Mouse (Mus musculus) kidney, embryonic 14.5 days (tissue): ENCODE measurements around the gene Gm35549. TPM values are rescaled to one million over a fixed set of nuclear protein-coding genes. Genes with fewer than 3 reads are reported as not detected.
"Not testable (repeated sequence)": the region's sequence is repeated elsewhere in the genome, so short reads cannot be mapped to it uniquely, and the experiment has no call there.

ENCODE experiments used
- ATAC-seq: fragments of 200-750 bp; cut with Nextera tagmentation; 2 replicates; pipeline ENCODE4 v1.8.0; 2017; ENCODE audit warnings: moderate number of reproducible peaks, mild to moderate bottlenecking, moderate TSS enrichment, moderate library complexity; ENCODE audit not compliant: low FRiP score, low TSS enrichment
- H3K27ac ChIP-seq: fragments of 300-500 bp; sonication (generic); 2 replicates; pipeline ENCODE4 v1.5.1; 2014; ENCODE audit warnings: low read depth, mild to moderate bottlenecking, low read length, moderate library complexity, mixed read lengths
- H3K27me3 ChIP-seq: fragments of 300-500 bp; sonication (generic); 2 replicates; pipeline ENCODE4 v1.6.1; 2014; ENCODE audit warnings: mild to moderate bottlenecking, low read length; ENCODE audit not compliant: control insufficient read depth, insufficient read depth
- H3K36me3 ChIP-seq: fragments of 300-500 bp; sonication (generic); 2 replicates; pipeline ENCODE4 v1.6.1; 2014; ENCODE audit warnings: low read length, mixed read lengths; ENCODE audit not compliant: control insufficient read depth, insufficient read depth
- H3K4me1 ChIP-seq: fragments of 300-500 bp; sonication (generic); 2 replicates; pipeline ENCODE4 v1.6.1; 2014; ENCODE audit warnings: low read length, mixed read lengths; ENCODE audit not compliant: control insufficient read depth, insufficient read depth
- H3K4me2 ChIP-seq: fragments of 300-500 bp; sonication (generic); replicated peaks from 2 replicates; pipeline ENCODE4 v1.6.1; 2014; ENCODE audit warnings: low read depth, mild to moderate bottlenecking, low read length
- H3K4me3 ChIP-seq: fragments of 300-500 bp; sonication (generic); 2 replicates; pipeline ENCODE4 v1.5.1; 2014; ENCODE audit warnings: mild to moderate bottlenecking, low read length
- H3K9ac ChIP-seq: fragments of 300-500 bp; sonication (generic); 2 replicates; pipeline ENCODE4 v1.6.1; 2014; ENCODE audit warnings: low read depth, mild to moderate bottlenecking, low read length, moderate library complexity
- H3K9me3 ChIP-seq: fragments of 300-500 bp; sonication (generic); 2 replicates; pipeline ENCODE4 v1.6.1; 2016; ENCODE audit warnings: low read length; ENCODE audit not compliant: control insufficient read depth
- WGBS: fragments of 180-500 bp; shearing (Covaris S2); extraction: QIAGEN DNeasy Blood & Tissue Kit; methylation state at CpG from one replicate; pipeline ENCODE4 v1.1.7; 2014; 5-methylcytosine and 5-hydroxymethylcytosine counted together
- polyA plus RNA-seq: library from polyadenylated mRNA; unstranded; fragments of >200 nt; fragmentation: Nextera tagmentation; extraction: Ambion mirVana; gene quantifications from 2 replicates; pipeline ENCODE4 v1.2.1, GENCODE M21; 2014

Gene Gm35549
- polyA plus RNA-seq, 1 experiment from 2014 or later: 0.37 TPM

DNA sequence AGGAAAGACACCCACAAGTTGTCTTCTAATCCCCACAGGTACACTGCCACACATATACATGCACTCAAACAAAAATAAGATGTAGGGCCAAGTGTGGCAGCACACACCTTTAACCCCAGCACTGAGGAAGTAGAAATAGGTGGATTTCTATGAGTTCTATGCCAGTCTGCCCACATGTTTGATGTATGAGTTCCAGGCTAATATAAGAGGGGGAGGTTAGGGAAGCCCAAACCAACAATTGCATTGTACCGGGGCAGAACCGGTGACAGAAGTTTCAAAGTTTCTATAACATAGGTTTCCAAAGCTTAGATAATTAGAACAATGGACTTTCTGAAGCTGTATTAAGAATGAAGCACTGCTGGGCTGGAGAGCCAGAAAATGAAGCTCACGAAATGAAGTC lies 21.0 kb upstream of the Gm35549 start:
- peak overlapping the region; percentile 89 for H3K4me3 ChIP-seq
- peaks cover 7% of the 10 kb centered on the region for H3K4me1 ChIP-seq
- peaks cover 26% of the 10 kb centered on the region for H3K36me3 ChIP-seq
- no peak for ATAC-seq
- H3K4me2 ChIP-seq: peak overlapping the region; percentile 62
- H3K9ac ChIP-seq: peak overlapping the region; percentile 85; the same call in 1 of the 2 replicates
- no peak overlapping the region for H3K27ac ChIP-seq
- H3K27me3 ChIP-seq: no peaks in the 10 kb centered on the region
- H3K9me3 ChIP-seq: peaks cover 24% of the 10 kb centered on the region
- 68% methylated on average over 3 of the region's 3 CpGs for WGBS

DNA sequence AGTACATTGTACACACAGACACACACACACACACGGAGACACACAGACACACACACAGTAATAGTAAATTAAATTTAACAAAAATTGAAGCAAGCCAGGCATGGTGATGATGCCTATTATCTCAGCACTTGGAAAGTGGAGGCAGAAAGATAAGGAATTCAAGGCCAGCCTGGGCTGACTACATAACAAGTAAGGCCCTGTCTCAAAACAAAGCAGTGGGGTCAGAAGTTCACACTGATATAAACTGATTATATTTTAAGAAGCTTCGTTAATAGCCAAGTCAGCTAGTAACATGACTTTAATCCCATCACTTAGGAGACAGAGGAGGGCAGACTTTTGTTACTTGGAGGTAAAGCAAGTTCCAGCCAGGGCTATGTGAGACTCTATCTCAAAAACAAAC lies 19.9 kb upstream of the Gm35549 start:
- no peak for ATAC-seq
- H3K36me3 ChIP-seq: peaks cover 37% of the 10 kb centered on the region
- H3K27ac ChIP-seq: no peak overlapping the region
- H3K9me3 ChIP-seq: peaks cover 34% of the 10 kb centered on the region
- H3K9ac ChIP-seq: no peak overlapping the region
- no peaks in the 10 kb centered on the region for H3K27me3 ChIP-seq
- no peak overlapping the region for H3K4me3 ChIP-seq
- 0 out of 2 replicates have a peak overlapping the region, but pooled peaks have one; percentile 10 for H3K4me2 ChIP-seq
- WGBS: 88% methylated on average over 2 of the region's 2 CpGs
- H3K4me1 ChIP-seq: peaks cover 7% of the 10 kb centered on the region

DNA sequence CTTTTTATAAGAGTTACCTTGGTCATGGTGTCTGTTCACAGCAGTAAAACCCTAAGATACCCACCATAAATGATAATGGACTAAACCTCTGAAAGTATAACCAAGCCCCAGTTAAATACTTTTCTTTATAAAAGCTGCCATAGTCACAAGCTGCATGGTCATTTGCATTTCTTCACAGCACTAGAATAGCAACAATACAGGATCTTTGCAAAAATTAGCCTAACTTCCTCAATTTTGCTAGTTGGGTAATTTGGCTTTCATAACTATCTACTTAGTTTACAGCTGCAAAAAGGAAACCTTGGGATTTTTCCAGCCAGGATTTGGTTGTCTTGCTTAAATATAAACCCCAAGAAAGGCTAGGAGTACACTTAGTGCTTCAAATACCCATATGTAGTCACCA lies 16.9 kb upstream of the Gm35549 start:
- Histone ChIP-seq H3K27me3 (no peaks in the 10 kb centered on the region), H3K27ac (no peak overlapping the region), H3K9me3 (peaks cover 31% of the 10 kb centered on the region), H3K4me2 (no peak overlapping the region), H3K9ac (no peak overlapping the region), H3K4me1 (peaks cover 7% of the 10 kb centered on the region), H3K36me3 (peaks cover 64% of the 10 kb centered on the region), H3K4me3 (no peak overlapping the region)
- ATAC-seq: no peak

DNA sequence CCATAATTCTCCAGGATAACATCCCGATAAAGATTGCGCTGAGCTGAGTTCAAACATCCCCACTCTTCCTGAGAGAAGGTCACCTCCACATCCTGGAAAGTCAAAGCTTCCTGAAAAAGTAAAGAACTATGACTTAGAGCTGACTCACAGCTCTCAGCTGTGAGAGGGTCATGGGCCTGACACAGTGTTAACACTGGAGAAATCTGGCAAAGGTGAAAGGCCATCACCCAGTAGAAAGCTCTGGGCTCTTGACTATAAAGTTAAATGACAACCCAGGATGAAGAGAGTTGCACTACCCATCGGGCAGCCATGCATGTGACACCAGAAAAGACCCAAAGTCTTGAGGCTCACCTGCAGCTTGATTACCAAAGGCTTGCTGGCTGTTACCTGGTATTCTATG lies 12.9 kb upstream of the Gm35549 start:
- Histone ChIP-seq H3K4me3 (no peak overlapping the region), H3K9me3 (peaks cover 34% of the 10 kb centered on the region), H3K27ac (no peak overlapping the region), H3K4me2 (no peak overlapping the region), H3K36me3 (peaks cover 94% of the 10 kb centered on the region), H3K9ac (no peak overlapping the region), H3K4me1 (no peaks in the 10 kb centered on the region), H3K27me3 (no peaks in the 10 kb centered on the region)
- no peak for ATAC-seq
- 95% methylated on average over 3 of the region's 3 CpGs for WGBS

DNA sequence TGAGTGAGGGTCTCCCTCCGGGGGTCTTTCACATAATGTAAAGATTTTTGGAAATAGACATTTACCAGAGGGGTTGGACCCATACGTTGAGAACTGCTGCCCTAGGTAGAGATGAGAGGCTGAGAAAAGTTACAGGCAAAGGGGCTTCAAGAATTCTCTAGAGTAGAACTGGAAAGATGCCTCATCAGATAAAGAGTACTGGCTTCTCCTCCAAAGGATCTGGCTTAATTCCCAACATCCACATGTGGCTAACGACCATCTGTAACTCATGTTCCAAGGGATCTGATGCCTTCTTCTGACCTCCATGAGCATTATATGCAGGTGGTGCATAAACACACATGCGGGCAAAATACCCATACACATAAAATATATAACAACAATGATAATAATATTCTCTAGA lies 11.8 kb upstream of the Gm35549 start:
- H3K4me3 ChIP-seq: no peak overlapping the region

DNA sequence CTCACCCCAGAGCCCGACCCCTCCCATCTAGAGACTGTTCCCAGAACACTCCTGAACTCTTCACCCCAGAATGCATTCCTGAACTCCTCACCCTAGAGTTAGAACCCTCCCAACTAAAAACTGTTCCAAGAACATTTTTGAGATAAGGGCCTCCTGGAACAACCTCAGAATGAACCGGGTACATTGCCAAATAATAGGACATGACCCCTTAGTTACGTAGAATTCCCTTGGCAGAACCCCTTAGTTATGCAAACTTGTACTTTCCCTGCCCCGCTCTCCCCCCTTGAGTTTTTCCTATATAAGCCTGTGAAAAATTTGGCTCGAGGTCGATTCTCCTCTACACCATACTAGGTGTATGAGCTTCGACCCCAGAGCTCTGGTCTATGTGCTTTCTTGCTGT lies 11.3 kb upstream of the Gm35549 start:
- H3K27ac ChIP-seq, H3K4me3 ChIP-seq, H3K4me1 ChIP-seq, H3K9ac ChIP-seq, ATAC-seq, H3K4me2 ChIP-seq, H3K27me3 ChIP-seq: not testable (repeated sequence)
- peaks cover 93% of the 10 kb centered on the region for H3K36me3 ChIP-seq
- H3K9me3 ChIP-seq: peaks cover 22% of the 10 kb centered on the region
- WGBS: 95% methylated on average over 2 of the region's 7 CpGs

More for the DNA sequence above, 11.8 kb upstream of the Gm35549 start:
- Histone ChIP-seq H3K27me3 (no peaks in the 10 kb centered on the region), H3K9me3 (peaks cover 26% of the 10 kb centered on the region), H3K27ac (no peak overlapping the region), H3K36me3 (peaks cover 94% of the 10 kb centered on the region), H3K9ac (no peak overlapping the region), H3K4me2 (no peak overlapping the region), H3K4me1 (no peaks in the 10 kb centered on the region)
- ATAC-seq: no peak
- 94% methylated on average over 4 of the region's 4 CpGs for WGBS

DNA sequence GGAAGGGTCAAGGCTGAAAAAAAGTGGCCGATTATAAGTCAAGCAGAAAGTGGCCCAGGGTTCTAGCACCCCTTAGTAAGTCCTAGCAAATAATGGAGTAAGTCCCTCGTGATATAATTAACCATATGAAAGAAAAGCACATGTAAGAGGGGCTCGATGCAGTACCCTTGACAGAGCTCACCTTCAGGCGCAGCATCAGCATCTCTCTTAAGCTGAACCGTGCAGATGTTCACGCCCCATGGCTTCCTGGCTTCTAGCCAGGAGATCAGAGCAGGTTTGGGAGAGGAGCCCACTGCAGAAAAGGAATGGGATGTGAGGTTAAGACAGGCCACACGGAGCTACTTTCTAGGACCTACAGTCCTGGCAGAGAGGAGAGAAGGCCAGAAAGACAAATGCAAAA lies 10.7 kb upstream of the Gm35549 start:
- no peak overlapping the region for H3K4me3 ChIP-seq
- H3K9ac ChIP-seq: no peak overlapping the region
- peaks cover 92% of the 10 kb centered on the region for H3K36me3 ChIP-seq
- 95% methylated on average over 7 of the region's 7 CpGs for WGBS
- no peaks in the 10 kb centered on the region for H3K4me1 ChIP-seq
- H3K27ac ChIP-seq: no peak overlapping the region
- H3K9me3 ChIP-seq: peaks cover 17% of the 10 kb centered on the region
- ATAC-seq: peak; percentile 28; the same call in 1 of the 2 replicates
- H3K4me2 ChIP-seq: no peak overlapping the region
- no peaks in the 10 kb centered on the region for H3K27me3 ChIP-seq

DNA sequence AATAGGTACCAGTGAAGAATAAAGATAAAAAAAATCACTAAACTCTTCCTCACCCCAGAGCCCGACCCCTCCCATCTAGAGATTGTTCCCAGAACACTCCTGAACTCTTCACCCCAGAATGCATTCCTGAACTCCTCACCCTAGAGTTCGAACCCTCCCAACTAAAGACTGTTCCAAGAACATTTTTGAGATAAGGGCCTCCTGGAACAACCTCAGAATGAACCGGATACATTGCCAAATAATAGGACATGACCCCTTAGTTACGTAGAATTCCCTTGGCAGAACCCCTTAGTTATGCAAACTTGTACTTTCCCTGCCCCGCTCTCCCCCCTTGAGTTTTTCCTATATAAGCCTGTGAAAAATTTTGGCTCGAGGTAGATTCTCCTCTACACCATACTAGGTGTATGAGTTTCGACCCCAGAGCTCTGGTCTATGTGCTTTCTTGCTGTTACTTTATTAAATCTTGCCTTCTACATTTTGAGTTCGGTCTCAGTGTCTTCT lies 4.0 kb upstream of the Gm35549 start:
- not testable (repeated sequence) for H3K27me3 ChIP-seq, H3K9ac ChIP-seq, H3K4me1 ChIP-seq, ATAC-seq, H3K4me3 ChIP-seq, H3K27ac ChIP-seq, H3K4me2 ChIP-seq
- Histone ChIP-seq H3K9me3 (peaks cover 13% of the 10 kb centered on the region), H3K36me3 (peaks cover 36% of the 10 kb centered on the region)
- 88% methylated on average over 7 of the region's 8 CpGs for WGBS

DNA sequence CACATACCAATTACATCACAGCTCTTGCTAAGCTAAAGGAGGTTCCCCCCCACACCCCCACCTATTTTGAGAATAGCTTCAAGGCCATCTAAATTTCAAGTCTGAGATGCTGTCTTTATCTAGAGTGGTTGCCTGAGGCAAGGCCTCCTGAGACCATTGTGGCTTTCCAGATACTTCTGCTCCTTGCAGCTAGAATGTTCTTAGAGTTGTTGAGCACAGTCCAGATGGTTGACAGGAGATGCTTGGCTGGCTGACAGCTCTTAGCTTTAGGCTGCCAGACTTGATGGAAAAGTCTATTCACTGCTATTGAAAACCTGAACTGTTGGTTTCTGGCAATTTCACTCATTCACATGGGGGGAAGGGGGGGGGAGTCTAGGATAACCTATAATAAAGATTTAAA lies 2.3 kb upstream of the Gm35549 start:
- Histone ChIP-seq H3K9ac (no peak overlapping the region), H3K27me3 (no peaks in the 10 kb centered on the region), H3K4me1 (no peaks in the 10 kb centered on the region), H3K36me3 (peaks cover 19% of the 10 kb centered on the region), H3K27ac (no peak overlapping the region), H3K4me3 (no peak overlapping the region), H3K4me2 (no peak overlapping the region), H3K9me3 (peaks cover 8% of the 10 kb centered on the region; the same call in 1 of the 2 replicates)
- ATAC-seq: no peak
